Mouse (Mus musculus) layer of hippocampus, adult 18-20 months (tissue): Measurements from ENCODE around the gene Tusc2. TPM values are rescaled to one million over a fixed set of nuclear protein-coding genes. Genes with fewer than 3 reads are reported as not detected.
"Not testable (repeated sequence)": the region's sequence is repeated elsewhere in the genome, so short reads cannot be mapped to it uniquely, and the experiment has no call there.

Source experiments
- DNase-seq, 2 experiments: peaks; one replicate each; pipeline ENCODE4 v3.0.0; 2022; ENCODE audit warnings: low spot score in 2 of 2
- total RNA-seq, 2 experiments: library from RNA; stranded (reverse); gene quantifications; 2 replicates each; pipeline ENCODE4 v1.2.3; 2021

The Tusc2 gene
- total RNA-seq, 2 experiments from 2014 or later, result 86.2 to 86.5 TPM

DNA sequence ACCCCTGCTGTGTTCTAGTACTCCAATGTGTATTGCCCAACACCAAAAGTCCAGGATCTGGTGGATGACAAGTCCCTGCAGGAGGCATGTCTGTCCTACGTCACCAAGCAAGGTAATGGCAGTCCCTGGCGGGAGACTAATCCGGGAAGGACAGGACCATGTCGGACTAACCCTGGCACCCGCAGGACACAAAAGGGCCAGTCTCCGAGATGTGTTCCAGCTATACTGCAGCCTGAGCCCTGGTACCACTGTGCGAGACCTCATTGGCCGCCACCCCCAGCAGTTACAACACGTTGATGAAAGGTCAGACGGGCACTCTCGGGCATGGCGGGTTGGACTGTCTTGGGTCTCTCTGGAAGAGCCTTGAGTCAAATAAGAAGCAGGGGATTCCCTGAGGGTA lies 18.3 kb upstream of the Tusc2 start:
- no peak for DNase-seq

DNA sequence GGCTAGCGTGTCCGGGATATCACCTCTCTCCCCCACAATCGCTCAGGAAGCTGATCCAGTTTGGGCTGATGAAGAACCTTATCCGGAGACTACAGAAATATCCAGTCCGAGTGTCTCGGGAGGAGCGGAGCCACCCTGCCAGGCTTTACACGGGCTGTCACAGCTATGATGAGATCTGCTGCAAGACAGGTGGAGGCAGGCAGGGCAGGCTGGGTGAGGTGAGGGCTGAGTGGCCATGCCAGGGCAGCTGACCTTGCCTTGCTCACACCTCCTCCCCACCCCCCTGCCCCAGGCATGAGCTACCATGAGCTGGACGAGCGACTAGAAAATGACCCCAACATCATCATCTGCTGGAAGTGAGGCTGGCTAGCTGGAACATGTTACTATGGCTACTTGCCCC lies 17.9 kb upstream of the Tusc2 start:
- DNase-seq, result no peak

DNA sequence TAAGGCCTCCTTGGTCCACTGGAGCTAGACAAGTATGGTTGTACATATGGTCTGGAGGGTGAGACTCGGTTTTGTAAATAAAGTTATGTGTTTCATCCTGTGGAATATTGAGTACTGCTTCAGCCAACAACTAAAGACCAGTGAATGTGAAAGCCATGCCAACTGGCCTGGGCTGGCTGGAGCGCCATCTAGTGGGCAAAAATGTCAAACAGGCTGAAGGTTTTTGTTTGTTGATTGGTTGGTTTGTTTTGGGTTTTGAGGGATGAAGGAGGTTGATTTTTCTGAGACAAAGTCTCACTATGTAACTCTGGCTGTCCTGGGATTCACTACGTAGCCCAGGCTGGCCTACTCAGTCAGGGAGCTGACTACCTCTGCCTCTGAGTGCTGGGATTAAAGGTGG lies 17.5 kb upstream of the Tusc2 start:
- peak in 1 of 2 experiments; percentile 83 for DNase-seq

DNA sequence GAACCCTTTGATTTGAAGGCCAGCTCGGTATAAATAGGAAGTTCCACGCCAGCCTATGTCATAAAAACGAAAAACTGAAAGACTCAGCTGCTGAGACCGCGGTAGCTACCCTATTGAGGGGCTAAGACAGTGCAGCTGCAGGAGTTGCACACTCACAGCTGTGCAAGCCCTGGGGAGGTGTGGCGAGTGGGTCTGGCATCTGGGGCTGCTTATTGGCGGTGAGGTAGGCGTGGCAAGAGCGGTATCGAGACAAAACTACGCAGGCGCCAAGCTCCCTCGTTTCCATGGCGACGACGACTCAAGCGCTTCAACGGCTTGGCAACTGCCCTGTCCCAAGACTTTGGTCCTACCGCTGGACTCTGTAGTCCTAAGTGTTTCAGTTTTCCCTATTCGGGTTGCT lies 16.0 kb upstream of the Tusc2 start, which contains the start of gene Zmynd10:
Gene Zmynd10, plus strand, starts transcription at position 273 of the 400 bp plus-strand sequence.
- peak; percentile 78 to 90 for DNase-seq

DNA sequence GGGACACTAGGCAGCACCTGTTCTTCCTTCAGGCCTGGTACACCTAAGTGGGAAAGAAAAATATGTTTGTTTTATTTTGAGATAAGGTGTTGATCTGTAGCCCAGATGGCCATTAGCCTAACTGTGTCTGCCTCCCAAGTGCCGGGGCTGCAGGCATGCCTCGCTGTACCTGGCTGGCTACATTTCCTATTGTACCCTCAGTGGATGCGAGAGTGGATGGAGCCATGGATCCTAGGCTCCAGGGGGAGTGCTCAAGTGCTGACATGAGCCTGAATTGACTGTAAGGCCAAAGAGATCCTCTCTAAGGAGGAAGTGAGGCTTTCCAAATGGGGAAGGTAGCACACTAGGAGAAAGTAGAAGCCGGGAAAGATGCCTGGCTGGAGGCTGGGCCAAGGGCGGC lies 15.1 kb upstream of the Tusc2 start:
- DNase-seq, result no peak

DNA sequence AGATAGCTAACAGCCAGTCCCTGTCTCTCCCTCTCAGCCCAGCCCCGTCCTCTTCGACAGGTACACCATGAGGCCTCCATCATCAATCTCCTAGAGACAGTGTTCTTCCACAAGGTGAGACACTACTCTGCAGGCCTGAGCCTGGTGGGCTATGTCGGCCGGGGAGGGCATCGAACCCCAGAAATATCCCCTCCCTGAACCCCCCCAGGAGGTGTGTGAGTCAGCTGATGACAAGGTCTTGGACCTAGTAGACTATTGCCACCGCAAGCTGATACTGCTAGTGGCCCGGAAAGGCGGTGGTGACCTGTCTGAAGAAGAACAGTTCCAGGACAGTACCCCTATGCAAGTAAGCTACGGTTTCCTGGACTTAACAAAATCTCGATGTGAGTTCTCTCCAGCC lies 14.2 kb upstream of the Tusc2 start:
- no peak for DNase-seq

DNA sequence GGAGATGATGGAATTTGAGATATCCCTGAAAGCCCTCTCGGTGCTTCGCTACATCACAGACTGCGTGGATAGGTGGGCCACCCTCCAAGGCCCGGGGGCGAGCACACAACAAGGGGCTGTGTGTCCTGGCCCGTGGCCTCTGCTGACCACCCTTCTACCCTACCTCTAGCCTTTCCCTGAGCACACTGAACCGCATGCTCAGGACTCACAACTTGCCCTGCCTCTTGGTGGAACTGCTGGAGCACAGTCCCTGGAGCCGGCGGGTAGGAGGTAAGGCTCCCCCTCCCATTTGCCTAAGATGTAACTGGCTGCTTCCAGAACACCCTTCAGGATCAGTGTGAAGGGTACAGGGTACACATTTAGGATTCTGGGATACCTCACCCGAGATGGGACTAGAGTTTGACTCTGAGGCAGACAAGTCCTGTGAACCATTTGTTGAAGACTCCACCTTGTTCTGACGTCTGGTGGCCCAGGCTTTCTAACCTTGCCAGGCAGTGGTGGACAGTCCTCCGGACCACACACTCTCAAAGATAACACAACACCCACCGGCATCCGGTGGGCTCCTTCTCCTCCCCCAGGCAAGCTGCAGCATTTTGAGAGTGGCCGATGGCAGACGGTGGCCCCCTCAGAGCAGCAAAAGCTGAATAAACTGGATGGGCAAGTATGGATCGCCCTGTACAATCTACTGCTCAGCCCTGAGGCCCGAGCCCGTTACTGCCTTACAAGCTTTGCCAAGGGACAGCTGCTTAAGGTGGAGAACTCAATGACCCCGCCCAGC lies 13.6 kb upstream of the Tusc2 start:
- DNase-seq, result no peak

DNA sequence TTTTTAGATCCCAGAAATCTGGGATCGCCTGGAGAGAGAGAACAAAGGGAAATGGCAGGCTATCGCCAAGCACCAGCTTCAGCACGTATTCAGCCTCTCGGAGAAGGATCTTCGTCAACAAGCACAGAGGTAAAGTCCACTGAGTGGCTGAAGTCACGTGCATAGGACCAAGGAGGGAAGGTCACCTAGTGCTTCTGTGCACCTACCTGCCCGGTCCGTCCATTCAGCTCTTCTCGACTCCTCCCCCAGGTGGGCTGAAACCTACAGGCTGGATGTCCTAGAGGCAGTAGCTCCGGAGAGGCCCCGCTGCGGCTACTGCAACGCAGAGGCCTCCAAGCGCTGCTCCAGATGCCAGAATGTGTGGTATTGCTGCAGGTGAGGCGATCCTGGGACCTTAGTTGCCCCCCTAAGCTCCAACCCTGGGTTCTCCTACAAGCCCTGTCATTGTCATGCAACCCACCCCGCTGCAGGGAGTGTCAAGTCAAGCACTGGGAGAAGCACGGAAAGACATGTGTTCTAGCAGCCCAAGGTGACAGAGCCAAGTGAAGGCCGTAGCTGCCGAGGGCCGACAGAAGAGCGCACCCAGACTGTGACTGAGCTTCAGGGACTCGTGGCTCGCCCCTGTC lies 12.5 kb upstream of the Tusc2 start:
- no peak for DNase-seq

DNA sequence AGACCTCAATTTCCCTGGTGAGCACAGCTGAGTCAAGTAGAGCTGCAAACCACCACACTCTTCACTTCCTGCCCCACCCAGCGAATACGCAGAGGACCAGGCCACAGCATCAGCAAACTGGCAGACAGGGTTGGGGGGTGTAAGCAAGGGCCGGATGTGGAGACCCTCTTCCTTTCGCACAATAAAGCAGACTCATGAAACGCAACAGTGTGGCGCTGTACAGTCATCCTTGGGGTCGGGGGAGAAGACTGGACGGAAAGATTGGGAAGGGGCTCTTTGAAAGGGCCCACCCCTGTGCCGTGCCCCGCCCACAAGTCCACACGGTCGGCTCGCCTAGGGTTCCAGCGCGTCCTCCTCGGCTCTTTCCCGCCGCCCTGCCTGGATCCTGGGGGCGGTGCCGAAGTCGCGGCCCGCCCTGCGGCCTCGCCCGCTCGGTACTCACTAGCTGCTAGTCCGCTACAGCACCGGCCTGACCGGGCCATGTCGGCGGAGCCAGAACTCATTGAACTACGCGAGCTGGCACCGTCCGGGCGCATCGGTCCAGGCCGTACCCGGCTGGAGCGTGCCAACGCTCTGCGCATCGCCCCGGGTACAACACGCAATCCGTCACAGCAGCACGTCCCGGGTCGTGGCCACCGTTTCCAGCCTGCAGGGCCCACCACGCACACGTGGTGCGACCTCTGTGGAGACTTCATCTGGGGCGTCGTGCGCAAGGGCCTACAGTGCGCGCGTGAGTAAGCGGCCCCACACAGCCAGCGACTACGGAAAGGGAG lies 11.8 kb upstream of the Tusc2 start, which contains the start of gene Rassf1:
Gene Rassf1, plus strand, starts transcription at position 439 of the 773 bp plus-strand sequence.
- no peak for DNase-seq

DNA sequence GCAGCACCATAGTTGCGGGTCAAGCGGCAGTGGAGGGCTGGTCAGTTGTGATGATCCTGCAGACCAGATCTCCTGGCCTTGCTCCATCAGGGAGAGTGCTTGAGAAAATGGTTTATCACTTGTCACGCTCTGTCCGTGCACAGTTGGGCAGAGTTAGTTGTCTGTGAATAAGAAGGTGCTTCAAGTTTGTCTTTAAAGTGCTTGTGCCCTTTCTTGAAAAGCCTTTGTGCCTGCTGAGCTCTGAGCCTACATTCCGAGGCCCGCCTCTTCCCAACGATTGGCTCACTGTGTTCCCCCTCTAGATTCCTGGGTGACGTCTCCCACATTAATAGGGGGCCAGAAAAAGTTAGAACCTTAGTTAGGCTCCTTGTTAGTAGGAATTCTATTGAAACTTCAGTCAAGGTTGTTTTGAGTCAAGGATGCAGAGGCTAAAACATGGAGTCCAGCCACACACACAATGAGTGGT lies 11.1 kb upstream of the Tusc2 start:
- DNase-seq, result no peak

DNA sequence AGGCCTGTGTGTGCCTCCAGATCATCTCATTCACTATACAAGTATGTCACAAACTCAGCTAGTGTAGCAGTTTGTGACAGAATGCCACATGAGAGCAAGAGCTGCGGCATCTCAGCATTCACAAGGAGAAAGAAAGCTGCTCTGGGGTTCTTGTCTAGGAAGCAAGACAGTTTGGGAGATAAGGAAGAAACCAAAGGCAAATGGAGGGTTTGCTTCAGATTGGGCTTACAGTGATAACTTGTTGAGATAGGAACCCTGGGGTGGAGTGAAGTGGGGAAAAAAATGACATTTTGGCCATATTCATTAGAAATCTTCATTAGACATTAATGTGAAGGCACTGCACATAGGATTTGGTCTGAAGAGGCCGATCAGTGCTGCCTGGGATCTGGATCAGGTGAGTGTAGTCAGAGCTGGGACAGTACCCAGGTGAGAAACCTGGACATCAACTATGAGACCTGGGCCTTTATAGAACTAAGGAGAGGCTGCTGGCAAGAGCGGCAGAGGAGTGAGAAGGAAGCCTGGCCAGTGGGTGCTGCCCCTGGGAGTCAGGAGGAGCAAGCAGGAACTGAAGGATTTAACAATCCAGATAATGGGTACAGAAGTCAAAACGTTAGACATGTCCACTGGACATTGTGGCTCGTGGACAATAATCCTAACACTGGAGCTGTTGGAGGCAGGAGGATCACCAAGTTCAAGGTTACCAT lies 10.2 kb upstream of the Tusc2 start:
- DNase-seq, result no peak

DNA sequence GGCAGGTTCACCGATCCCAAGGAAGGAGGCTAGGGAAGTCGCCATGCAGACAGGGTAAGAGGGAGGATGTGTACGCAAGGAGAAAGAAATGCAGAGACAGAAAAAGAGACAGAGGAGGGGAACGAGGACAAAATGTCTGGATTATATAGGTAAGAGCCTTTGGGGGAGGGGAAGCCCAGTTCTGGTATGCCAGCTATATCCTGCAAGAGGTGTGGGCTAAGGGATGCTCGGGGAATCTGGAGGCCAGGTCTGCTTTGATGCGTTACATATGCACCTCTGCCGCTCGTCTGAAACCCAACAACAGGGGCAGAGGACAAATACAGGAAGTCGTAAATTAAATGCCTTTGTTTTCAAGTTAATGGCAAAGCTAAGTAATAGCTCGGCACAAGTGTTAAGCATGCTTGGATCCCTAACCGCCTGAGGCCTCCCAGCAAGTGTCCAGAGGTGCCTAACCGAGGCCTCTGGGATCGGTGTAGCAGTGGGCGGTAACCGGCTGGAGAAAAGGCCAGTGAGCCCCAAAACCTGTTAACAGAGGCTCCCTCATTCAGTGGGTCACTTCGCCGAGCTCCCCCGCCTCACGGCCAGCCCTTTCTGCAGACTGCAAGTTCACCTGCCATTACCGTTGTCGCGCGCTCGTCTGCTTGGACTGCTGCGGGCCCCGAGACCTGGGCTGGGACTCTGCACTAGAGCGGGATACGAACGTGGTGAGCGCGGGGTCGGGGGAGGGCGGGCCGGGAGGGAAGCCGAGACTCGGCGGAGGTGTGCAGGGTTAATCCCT lies 9.3 kb upstream of the Tusc2 start:
- no peak for DNase-seq

DNA sequence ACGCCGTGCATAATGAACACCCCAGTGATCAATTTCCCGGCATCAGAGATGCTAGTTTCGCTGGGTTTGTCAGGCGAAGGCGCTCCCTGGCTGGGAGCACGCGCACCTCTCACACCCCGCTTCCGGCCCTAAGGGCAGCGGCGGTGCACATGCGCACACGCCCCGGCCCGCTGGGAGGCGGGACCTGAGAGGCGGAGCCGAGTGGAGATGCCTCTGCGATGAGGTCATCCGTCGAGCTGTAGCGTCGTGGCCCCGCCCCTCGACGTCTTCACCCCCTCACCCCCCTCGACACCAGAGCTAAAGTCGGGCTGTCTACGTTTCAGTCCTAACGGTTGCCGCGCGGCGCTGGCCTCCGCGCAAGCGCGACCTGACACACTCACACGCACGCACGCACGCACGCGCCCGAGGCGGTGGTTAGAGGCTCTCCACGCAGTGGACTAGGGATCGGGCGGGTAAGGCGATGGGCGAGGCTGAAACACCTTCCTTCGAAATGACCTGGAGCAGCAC lies 8.7 kb upstream of the Tusc2 start:
- DNase-seq, result peak; percentile 93 to 96

DNA sequence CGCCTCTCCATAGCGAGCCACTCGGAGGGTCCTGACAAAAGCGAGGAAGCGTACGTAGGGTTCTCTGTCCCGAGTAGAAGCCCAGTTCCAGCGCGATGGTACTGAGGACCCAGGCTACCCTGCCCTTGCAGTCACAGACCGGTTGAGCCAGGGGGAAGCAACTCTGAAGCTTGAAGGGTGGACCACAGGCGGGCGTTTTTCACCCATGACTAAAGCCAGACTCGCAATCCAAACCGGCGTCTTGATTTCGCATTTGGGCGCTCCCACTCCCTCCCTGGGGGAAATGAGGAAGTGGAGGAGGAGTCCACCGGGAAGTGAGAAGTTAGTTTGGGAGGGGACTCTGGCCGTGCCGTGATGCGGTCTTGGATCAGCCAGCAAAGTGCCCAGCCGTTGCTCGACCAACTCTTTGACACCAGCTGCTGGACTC lies 8.0 kb upstream of the Tusc2 start:
- DNase-seq, result no peak

DNA sequence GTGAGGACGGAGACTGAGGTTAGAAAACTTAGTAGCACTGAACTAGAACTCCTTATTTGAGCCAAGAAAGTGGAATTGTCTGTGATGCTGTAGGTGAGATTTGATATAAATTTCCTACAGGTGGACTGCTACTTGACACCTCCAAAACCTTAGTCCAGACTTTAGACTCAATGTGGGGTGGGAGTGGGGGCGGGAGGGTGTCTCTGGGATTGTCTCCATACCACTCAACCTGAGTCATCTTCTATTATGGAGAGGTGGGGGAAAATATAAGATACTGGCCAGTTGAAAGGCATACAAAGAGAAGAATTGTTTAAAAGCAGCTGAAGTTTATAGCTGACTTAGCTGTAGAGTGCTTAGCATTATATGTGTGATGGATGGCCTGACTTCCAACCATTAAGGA lies 7.4 kb upstream of the Tusc2 start:
- no peak for DNase-seq

DNA sequence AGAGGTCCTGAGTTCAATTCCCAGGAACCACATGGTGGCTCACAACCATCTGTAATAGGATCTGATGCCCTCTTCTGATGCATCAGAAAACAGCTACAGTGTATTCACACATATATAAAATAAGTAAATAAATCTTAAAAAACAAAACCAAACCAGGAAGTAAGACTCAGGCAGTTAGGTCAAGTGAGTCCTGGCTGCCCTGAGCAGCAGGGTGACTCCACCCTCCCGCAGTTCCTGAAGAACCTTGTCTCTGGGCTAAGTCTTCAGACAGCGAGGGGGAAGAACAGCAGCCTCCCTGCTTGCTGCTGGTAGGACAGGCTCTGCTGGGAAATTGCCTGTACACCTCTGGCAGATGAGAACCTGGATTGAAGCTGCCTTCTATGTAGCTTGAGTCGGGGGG lies 6.7 kb upstream of the Tusc2 start:
- DNase-seq, result no peak

DNA sequence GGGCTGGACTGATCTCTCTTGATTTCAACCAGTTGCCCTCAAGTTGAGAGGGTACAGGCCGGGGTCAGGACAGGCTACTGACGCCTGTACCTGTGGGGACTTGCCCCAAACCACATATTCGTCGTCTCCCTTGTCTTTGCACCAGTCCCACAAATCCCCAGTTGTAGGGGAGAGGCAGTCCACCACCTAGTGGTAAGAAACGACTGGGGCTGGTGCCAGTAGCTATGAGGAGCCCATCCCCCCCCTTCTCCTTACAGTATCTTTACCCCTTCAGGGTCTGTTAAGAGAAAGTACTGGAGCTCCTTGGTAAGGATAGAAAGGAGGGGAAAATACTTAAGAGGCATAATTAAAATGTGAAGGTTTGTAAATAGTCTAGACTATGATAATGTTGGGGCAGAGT lies 2.5 kb downstream of the Tusc2 start:
- not testable (repeated sequence) for DNase-seq

DNA sequence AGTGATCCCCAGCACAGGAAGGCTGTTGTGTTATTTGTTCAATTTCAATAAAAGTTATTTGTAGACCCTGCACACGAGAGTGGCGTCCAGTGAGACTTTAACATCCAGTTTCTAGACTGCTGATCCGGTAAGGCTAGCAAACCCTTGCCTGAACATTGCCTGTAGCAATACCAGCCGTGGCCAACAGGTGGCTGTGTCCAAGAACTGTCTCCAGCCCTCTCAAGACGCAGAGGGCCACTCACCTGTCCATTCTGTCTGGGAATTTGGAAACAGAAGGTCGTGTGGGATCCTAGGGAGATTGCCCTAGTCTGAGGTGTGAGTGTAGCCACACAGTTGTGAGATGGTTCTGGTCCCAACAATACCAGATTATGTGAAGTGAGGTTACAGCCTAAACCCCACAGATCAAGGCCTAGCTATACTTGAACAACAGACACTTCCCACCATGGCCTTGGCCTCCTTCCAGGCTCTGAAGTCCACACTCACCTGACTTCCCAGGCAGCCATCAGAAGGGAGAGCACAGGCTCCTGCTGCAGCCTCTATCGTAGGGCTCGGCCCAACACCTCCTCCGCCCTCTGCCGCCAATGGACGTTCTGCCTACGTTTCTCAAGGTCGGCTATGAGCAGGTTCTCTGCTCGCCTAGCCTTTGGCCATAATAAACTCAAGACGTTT lies 3.1 kb downstream of the Tusc2 start:
- peak in 1 of 2 experiments; percentile 79 for DNase-seq

DNA sequence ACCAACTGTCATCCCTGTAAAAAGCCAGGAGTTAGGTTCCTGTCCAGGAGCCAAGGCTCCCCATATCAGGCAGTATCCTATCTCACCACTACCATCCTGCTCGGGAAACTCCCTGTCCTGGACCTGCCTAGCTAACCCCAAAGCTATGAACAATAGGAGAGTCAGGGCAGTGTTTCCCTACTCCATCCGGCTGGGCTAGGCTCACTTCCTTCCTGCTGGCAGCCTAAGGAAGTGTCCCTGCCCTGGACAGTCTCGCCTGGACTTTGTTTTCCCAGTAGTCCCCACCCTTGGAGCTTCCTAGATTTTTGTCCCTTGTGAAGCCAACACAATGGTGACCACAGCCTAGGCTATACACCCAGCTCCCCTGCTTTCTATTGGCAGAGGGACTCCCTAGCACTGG lies 3.8 kb downstream of the Tusc2 start:
- DNase-seq, result no peak
